Mouse (Mus musculus) MEL (cell line): ENCODE data around the gene 1190005I06Rik.

Experiments
- CHD2 ChIP-seq: IDR thresholded peaks from 2 replicates; pipeline ENCODE4 v1.6.1; 2011; ENCODE audit warnings: low read length, improper control_type of control experiment
- CTCF ChIP-seq, 3 experiments: IDR thresholded peaks in 2 of 3; conservative IDR thresholded peaks in 1 of 3; 2 replicates each; pipeline ENCODE4 v1.5.1; 2011 to 2012; ENCODE audit warnings: low read length in 3 of 3, low read depth in 2 of 3, mild to moderate bottlenecking in 2 of 3, improper control_type of control experiment in 1 of 3, inconsistent platforms in 1 of 3, mixed read lengths in 1 of 3, moderate library complexity in 1 of 3; ENCODE audit not compliant: control insufficient read depth in 1 of 3, insufficient read depth in 1 of 3, poor library complexity in 1 of 3, severe bottlenecking in 1 of 3
- GATA1 ChIP-seq: IDR thresholded peaks from 2 replicates; pipeline ENCODE4 v1.6.1; 2011; ENCODE audit warnings: low read depth, low read length, improper control_type of control experiment
- MAFK ChIP-seq: IDR thresholded peaks from 2 replicates; pipeline ENCODE4 v1.6.1; 2011; ENCODE audit warnings: low read depth, mild to moderate bottlenecking, low read length, improper control_type of control experiment, borderline replicate concordance
- POLR2A ChIP-seq, 2 experiments: IDR thresholded peaks; 2 replicates each; pipeline ENCODE4 v1.6.1; 2011 to 2012; ENCODE audit warnings: low read length in 2 of 2, mild to moderate bottlenecking in 2 of 2, control low read depth in 1 of 2, improper control_type of control experiment in 1 of 2, low read depth in 1 of 2, moderate library complexity in 1 of 2; ENCODE audit not compliant: control insufficient read depth in 1 of 2, insufficient read depth in 1 of 2, poor library complexity in 1 of 2
- POLR2AphosphoS2 ChIP-seq: IDR thresholded peaks from 2 replicates; pipeline ENCODE4 v1.6.1; 2011; ENCODE audit warnings: low read length, improper control_type of control experiment
- TCF12 ChIP-seq: IDR thresholded peaks from 2 replicates; pipeline ENCODE4 v1.6.1; 2014; ENCODE audit warnings: low read depth, mild to moderate bottlenecking, inconsistent platforms, low read length, improper control_type of control experiment, moderate library complexity

- no peak for TF ChIP-seq POLR2AphosphoS2
- TF ChIP-seq MAFK = no peak
- TF ChIP-seq CHD2 = no peak
- TF ChIP-seq TCF12 = no peak
- no peak for TF ChIP-seq POLR2A (IDR thresholded peaks at IDR 0.05; ENCODE audit: control insufficient read depth in 1 of 2, insufficient read depth in 1 of 2, low read depth in 1 of 2, low read length in 2 of 2, poor library complexity in 1 of 2)
- peak; percentile 87 to 88 (median 87) for TF ChIP-seq CTCF (IDR thresholded peaks at IDR 0.05 in 2 of 3, conservative IDR thresholded peaks at IDR 0.05 in 1 of 3; ENCODE audit: control insufficient read depth in 1 of 3, insufficient read depth in 1 of 3, low read depth in 2 of 3, low read length in 3 of 3, poor library complexity in 1 of 3, severe bottlenecking in 1 of 3)
- TF ChIP-seq GATA1 = no peak
Measured at GRCm38 (mm10) chr8:120599504-120599903, 47.9 kb downstream of the 1190005I06Rik start.
